Mouse (Mus musculus): Measurements from ENCODE around the gene Cubn.

DNA sequence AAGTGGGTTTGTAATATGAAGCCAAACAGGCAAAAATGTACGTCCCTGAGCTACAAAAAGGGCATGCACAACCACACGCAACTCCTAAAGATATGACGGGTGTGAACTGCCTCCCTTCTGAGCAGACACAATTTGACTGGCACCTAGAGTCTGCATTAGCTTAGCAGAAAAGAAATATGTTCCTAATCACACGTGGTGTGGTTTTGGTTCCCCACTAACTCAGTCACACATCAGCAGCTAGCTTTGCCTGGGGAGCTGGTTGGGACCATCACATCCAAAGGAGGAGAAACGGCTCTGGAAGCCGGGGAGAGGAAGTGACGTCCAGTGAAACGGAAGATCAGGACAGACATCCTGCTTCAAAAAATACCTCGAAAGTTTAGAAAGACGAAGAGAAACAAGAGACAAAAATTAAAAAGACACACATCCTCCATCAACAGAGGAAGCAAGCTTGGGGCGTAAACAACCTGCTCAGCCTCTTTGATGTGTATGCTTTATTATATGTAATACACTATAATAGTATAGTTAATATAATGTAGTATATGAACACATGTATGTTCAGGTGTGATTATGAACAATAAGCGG is 258.3 kb downstream of the Cubn start:
- TF ChIP-seq POLR2A (IDR thresholded peaks at IDR 0.05; ENCODE audit: low read depth, low read length) (no peak), CTCF (IDR thresholded peaks at IDR 0.05; ENCODE audit: extremely low read depth, insufficient read depth, insufficient read length, insufficient replicate concordance) (no peak)

Data from spleen, adult 2 months (tissue).